Mouse (Mus musculus) kidney, adult 2 months (tissue): ENCODE measurements around the gene Msmb.

Experiments used
- CTCF ChIP-seq: fragments of 200-500 bp; conservative IDR thresholded peaks from 2 replicates; pipeline ENCODE4 v1.5.1; 2011; ENCODE audit warnings: low read depth, mild to moderate bottlenecking, control low read depth, low read length, moderate library complexity, mixed read lengths; ENCODE audit not compliant: insufficient read depth, insufficient read length
- POLR2A ChIP-seq: fragments of 200-500 bp; IDR thresholded peaks from one replicate; pipeline ENCODE4 v1.6.1; 2011; ENCODE audit warnings: low read depth, low read length, control low read depth

- TF ChIP-seq POLR2A (no peak), CTCF (no peak)
Measured at GRCm38 (mm10) chr14:32180861-32181260, 39.0 kb downstream of the Msmb start.
